Mouse (Mus musculus): ENCODE measurements at regions not wholly inside any gene's neighbourhood (a gene's known extent, or its start where the extent isn't known, plus 50 kb on each side); places are given as distances from the start of the nearest gene placed in this dataset.

DNA sequence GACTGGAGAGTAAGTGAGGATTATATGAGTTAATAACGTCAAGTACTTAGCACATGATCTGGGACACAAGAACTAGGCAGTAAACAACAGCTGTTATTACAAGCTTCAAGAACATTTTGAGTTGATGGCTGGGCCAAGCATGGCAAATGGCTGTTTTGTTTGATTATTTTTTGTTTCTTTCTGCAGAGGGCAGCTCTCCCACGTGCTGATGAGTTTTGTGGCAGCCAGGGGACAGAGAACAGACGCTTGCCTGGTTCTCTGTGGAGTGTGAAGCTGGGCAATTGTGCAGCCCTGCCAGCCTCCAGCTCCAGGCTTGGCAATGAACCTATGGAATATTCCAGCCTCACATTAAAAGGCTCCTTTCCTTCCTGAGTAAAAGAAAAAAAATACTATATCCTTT lies 592.2 kb downstream of the Tox3 start:
- no peak for DNase-seq (ENCODE audit: low spot score)

DNA sequence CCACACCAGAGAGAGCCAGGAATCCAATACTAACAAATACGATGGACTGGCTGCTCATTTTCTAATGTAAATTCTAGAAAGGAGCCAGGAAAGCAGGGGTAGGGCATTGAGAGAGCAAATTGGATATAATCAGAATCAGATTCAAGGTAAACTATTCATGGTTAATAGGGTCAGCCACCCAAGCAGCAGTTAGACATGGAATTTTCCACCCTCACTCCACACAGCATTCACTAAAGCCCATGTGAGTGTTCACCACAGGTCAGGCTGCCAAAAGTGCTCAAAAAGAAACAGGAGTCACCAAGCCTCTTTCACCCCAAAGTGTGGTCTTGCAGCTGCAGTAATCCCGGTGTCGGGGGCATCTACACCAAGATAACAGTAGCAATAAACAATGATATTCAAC lies 596.9 kb downstream of the Tox3 start:
- DNase-seq (ENCODE audit: low spot score) = no peak

DNA sequence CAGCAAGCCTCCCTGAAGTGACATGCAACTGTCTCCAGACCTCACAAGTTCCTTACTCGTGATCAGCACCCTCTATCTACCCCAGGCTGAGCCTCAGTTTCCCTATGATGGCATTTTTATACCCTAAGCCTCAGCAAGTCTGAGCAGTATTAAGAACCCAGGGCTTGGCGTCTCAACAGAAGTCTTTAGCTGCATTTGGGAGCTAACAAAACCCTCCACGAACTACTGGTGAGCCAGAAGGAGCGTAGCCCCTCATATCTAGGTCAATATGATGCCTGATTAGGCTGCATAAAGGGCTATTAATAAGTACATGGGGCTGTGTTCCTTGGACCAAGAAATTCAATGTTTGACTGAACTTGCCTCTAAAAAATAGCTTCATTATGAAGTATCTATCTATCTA lies 600.4 kb downstream of the Tox3 start:
- DNase-seq (ENCODE audit: low spot score) = no peak

DNA sequence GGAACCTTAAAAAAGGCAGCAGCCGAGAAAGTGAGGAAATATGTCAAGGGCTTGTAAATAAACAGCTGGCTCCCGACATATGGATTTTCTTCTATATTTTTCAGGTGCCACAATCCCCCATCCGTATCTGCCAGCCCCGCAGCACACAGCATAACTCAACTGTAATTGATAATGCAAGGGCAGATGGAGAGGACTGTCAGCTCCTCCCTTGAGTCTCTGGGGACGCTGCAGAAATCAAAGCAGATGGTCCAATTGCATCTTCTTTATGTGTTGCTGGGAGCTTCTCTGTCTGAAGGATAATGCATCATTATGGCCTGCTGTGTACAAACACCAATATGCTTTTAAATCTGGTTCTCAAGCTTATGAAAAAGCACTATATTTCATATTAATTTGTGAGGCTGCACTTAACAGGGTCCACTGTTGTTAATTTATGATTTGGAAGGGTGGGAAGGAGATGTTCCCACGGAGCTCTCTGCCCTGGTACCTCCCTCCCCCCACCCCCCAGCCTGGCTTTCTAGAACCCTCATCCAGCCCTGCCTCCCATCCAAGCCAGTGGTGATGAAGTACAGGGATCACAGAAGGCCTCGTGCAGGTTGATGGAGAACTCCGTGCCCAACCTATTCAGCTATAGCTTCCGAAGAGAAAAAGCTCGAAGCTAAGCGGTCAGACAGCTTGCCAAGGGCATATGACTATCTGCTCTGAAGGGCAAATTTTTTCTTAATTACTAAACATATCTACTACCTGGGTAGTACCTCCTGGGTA lies 603.7 kb downstream of the Tox3 start:
- no peak for DNase-seq (ENCODE audit: low spot score)

DNA sequence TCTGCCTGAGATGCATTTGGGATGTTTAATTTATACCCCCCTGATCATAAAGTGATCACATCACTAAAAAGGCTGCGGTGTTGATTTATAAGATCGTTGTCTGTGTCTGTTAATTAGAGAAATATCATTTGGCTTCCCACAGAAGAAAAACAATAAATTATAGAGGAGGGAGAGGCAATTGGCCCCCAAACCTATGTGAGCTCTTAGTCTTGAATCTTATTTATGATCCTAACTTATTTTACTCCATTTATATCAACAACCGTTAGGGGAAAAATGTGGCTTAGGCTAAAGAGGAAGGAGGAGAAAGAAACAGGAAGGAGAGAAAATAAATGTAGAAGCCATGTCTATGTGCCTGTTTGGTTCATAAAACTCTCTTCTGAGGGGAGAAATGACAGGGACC lies 609.5 kb downstream of the Tox3 start:
- DNase-seq (ENCODE audit: low spot score) = no peak

DNA sequence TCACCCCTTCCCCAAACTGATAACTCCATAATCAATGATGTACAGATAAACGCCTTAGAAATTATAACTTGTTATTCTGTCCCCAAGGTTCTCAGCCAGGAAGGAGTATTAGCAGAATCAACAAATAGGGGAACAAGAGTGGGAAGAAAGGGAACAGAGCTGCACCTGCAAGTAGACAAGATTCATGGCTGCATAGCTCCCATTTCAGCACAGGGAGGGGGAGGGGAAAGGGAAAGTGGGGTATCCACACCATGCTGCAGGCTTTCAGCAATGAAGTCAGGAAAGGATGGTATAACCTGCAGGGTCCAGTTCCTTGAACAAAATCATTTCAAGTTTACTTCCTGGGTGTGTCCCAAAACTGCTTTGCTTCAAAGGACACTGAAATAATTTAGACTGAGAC lies 610.5 kb downstream of the Tox3 start:
- no peak for DNase-seq (ENCODE audit: low spot score)

DNA sequence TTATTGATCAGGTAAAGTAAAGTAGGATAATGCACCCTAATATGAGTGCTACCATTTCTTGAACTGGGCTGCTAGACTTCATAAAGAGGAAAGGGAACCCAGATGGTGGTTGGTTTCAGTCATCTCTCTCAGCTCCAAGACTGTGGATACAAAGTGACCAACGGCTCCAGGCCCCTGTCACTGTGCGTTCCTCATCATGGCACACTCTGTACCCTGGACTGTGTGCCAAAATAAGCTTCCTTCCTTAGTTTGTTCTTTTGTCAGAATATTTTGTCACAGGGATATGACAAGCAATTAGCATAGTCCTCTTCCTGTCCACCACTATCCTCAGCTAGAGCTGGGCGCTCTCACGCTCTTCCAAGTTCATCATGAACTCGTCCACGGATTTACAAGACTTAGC lies 620.9 kb downstream of the Tox3 start:
- DNase-seq (ENCODE audit: low spot score) = no peak

DNA sequence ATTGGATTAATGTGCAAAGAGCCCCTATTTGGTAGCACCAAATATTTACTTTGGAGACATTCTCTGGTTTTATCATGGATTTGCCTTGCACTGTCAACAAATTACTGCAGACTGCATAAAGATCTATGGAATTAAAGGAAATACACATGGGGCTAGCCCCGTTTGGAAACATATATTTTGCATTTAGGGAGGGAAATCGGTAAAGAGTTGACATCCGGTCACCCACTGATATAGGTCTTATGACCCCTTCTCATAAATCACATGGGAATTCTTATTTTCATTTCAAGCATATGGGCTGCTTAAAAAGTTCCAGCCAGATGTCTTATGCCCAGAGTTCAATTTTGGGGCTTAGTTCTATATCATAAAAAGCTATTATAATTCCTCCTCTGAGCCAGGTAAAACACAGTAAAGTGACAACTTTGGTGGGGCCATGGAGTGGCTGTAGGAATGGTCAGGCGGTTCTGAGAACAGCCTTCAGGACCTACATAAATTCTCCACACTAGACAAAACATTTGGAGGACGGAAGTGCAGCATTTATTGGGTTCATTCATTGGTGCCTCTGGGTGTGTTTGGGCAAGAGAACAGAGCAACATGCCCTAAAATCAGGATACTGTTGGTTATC lies 626.3 kb downstream of the Tox3 start:
- no peak for DNase-seq (ENCODE audit: low spot score)

DNA sequence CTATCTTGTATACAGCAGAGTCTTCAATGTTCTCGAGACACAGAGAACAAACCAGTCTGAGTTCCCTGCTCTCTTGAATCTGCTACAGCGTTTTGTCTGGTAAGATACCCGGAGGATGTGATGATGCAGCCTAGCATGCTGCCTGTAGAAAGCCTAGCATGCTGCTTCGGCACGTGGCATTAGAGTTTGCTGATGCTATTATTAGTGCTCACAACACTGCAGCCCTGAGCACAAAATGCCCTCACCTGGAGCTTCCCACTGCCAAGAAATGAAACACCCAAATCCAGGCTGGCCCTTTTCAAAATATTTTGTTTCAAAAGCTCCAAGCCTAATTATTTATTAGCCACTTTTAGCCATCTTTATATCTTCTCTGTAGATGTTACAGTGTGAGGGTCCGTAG lies 634.3 kb downstream of the Tox3 start:
- no peak for DNase-seq (ENCODE audit: low spot score)

DNA sequence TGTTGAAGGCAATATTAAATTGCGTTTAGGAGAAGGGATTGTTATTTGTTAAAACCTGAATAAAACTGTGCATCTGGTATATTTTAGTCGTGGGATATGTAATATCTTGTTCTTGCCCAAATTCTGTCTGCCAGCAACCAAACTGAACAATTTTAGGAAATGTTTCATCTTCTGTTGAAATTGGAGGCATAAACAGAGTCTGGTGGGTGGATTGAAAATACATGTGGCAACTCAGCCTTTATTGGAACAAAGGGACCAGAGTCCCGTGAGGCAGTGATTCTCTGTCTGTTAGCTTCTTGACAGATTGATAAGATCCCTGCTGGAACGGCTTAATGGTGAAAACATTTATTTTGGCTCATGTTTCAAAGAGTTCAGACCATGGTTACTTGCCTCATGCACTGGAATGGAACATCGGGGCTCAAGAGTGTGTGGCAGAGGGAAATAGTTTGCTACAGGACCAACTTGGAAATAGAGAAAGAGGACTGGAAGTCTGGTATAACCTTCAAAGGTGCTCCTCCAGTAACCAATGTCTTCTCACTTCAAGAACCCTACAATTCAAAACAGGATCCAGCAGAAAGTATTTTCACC lies 640.7 kb downstream of the Tox3 start:
- DNase-seq (ENCODE audit: low spot score) = no peak

DNA sequence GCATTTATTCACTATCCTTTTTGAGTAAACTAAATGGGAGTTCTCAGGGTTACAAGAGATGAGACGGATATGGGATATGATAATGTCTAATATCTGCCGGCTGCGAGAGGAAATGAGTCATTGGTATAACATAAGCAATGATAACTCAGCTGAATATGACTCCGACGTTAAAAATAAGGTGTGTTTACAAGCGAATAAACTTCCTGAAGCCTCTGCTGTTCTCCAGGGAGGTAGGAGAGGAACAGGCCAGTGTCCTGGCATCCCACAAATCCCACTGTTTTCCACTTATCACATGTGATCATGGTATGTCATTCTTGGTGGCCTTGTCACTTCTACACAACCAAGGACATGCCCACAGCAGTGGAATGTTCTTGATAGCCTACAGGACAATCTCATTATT lies 641.7 kb upstream of the Sall1 start:
- no peak for DNase-seq (ENCODE audit: low spot score)

DNA sequence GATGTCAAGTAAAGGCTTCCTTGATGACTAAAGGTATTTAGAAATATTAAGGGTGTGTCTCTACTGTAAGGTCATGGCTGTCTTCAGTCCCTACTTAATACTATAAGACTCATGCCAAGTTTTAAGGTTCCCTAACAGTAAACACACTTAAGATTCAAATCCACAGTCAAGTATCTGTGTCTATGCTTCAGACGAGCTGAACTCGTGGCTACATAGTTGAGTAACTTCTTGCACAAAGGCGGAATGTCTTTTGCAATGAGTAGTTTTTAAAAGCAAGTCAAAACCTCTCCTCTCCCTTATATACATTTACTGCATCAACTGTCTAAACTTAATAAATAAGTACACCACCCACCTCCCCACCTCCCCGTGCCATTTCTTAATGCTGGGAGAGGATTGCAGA lies 637.0 kb upstream of the Sall1 start:
- no peak for DNase-seq (ENCODE audit: low spot score)

DNA sequence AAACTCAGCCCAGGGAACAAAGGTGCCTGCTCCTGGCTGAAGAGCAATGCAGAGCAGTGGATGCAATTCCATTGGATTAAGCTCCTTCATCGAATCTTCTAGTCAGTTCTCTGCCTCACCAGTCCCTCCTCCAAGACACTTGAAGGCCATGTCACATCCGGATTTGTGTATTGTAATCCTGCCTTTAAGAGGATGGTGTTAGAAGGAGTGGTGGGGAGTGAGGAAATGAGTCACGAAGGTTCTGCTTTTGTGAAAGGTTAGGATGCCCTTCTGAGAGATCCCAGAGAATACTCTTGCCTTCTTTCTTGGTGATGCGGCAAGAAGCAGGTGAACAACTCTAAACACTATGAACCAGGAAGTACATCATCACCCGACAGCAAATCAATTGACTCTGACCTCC lies 636.4 kb upstream of the Sall1 start:
- DNase-seq (ENCODE audit: low spot score) = no peak

DNA sequence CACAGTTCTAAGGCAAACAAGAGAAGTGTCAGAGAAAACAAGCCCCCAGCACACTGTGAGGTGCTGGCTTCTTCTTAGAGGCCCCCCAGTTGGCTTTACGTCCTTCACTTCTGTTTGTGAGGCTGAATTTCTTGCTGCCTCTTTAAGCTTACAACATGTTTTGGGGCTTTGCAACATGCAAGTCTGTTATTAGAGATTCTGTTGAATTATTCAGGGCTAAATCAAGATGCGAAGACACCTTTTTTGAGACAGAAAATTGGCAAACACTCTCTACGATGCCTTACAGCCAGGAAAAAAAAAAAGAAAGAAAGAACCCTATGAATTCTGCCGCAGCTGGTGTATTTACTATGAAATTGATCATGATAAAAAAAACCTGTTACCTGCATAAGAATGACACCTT lies 635.6 kb upstream of the Sall1 start:
- DNase-seq (ENCODE audit: low spot score) = no peak

DNA sequence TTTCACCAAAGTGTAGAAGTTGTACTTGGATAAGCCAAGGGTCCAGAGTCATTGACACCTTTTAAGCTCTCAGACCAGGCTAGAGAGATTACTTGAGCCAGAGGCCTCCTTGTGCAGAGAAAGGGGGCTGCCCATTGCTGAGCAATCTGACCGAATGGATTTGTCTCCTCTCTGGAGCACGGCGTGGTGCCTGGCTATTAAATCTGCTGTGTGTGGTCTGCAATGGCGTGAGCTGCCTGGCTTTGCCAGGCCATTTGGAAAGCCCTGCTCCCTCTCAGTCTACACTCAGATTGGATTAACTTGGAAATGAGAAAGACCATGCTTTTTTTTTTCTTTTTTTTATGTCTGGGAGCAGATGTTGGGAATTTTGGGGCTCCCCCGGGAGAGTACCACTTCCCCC lies 633.3 kb upstream of the Sall1 start:
- DNase-seq (ENCODE audit: low spot score) = no peak

DNA sequence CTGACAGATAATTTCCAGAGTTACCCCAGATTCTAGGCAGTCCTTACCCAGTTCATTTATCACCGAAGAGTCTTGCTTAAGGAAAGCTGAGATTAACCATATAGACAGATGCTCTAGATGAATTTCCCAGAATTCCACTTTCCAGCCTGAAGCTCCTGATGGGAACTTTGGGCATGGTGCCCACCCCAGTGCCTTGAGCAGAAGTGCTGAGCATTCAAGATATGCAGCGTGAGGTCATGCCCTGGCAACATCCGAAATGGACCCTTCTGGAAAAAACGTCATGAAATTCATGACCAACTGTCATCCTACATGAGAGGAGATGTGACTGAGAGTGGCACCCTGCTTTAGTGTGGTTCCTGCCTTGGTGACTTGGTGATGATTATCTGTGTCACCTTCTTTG lies 629.9 kb upstream of the Sall1 start:
- DNase-seq (ENCODE audit: low spot score) = no peak

DNA sequence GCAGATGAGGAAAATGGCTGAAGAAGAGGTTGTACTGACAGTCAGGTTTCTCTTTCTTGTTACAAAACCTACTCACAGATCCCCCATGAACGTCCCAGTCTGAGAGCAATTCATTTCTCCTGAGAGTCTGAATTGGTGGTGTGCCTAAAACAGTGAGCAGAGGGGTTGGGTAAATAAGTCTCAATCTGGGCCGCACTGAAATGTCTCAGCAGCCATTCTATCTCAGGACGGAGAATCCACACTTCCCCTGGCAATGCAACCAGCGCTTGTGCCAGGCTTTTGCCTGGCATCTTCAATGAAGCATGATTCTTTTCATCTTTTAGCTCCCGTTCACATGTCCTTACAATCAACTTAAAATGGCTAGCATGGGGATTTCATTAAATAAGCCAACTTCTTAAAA lies 628.7 kb upstream of the Sall1 start:
- DNase-seq (ENCODE audit: low spot score) = no peak

DNA sequence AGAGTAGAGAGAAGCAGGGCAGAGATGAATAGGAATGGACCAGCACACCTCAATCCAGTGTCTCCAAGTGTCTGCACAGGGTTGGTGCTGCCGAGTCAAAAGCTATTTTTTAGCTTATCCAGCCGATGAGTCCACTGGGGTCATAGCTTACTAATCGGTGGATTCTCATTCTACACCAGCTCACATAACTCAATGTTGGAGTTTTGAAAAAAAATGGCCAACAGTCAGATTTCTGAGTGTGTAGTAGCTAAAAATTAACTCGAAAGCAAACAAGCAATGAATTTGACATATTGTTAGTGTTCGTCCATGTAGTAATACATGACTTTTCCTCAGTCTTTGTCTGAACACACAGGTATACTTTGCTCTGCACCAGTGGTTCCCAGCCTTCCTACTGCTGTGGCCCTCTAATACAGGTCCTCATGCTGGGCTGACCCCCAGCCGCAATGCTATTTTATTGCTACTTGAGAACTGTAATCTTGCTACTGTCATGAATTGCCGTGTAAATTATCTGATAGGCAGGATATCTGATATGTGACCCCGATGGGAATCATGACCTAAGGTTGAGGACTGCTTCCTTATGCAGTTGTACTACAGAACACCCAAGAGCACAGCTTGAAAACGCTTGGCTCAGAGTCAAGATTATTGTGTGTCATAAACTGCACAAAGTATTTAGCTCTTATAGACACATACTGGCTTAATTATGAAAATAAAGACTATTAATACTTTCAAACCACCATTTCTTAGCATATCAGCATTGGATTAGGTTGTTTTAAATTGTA lies 621.1 kb upstream of the Sall1 start:
- DNase-seq (ENCODE audit: low spot score) = no peak

DNA sequence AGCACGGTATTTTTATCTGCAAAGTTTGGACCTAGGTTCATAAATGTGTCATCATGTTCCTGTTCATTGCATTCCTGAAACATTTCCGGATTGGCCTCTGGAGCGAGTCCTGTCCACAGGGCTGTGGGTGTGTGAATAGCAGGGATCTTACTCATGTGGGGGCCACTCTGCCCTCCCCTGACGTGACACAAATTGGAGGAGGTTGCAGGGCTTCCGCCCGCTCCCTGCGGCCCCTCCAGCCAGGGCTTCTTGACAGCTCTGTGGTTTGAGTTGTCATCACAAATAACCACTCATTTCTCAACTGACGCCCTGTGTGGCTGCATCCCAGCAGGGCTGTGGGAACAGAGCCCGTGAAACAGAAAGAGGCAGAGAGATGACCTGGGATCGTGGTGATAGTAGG lies 619.9 kb upstream of the Sall1 start:
- DNase-seq (ENCODE audit: low spot score) = peak; percentile 2

DNA sequence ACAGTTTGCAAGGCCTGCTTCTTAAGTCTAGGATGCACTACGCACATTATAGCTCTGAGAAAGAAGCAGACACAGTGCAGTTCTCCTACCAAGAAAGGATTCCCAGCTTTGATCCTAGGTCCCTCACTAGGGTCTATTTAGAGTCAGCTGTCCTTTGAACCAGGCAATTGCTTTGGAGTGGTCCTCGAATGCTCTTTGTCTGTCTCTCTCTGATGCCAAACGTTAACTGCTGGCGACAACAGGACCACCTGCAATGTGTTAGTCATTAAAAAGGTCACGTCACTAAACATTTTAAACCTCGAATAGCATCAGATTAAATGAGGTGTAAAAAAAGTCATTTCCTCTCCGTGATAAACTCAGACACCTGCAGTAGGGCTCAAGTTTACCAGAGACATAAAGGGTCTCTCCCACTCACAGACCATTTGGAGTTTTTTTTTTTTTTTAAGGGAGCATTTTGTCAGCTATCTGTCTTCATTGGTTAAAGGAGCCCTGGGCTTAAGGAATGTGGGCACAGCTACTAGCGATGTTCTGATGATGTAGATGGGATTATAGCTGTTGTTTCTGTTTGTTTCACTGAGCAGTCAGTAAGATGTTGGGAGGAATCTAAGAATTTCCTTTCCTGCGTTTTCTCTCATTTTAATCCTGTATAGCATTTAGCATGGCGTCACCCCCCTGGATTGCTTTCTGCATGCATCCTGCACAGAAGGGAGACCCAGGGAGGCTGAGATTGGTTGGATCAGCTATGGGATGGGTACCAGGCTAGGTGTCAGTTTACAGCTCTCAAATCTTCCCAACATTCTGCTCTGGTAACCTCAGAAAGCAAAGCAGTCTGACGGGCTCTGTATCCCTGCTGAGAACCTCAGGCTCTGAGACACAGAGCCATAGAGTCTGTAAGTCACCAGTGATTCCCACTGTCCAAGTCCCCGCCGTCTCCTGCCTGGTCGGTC lies 615.3 kb upstream of the Sall1 start:
- DNase-seq (ENCODE audit: low spot score) = no peak

DNA sequence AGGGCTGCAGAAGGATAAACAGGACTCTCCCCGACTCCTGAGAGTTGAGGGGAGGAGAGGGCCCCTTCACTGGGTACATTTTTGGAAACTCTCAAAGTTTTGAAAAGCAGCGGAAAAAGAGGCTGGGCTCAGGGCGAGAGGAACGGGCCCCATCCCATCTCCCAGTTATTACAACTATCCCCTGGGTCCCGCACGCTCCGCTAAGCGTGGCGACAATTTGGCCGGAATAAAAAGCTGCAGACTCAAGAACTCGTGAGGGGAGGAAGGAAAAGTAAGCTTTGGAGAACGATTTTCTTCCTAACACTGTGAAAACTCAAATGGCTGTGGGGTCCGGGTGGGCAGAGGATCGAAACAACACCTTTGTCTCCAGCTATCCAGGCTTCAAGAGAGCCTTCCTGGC lies 611.4 kb upstream of the Sall1 start:
- DNase-seq (ENCODE audit: low spot score) = no peak

All from ovary, adult 18-20 months (tissue).